Mouse (Mus musculus): Measurements from ENCODE around the gene A530064D06Rik. TPM values are rescaled to one million over a fixed set of nuclear protein-coding genes. Genes with fewer than 3 reads are reported as not detected.

Gene A530064D06Rik
- polyA plus RNA-seq (2014; fragmentation: Illumina TruSeq; extraction: RNeasy Lipid Tissue Mini Kit (QIAGEN cat#74804); ENCODE audit: low read depth, low replicate concordance) = 0.11 TPM

GRCm38 (mm10) chr17:48167103-48167502 is at the start of gene A530064D06Rik:
TSS of gene A530064D06Rik (minus strand) at chr17:48167275.

GRCm38 (mm10) chr17:48146120-48146519 is 21.0 kb downstream of the A530064D06Rik start, which contains the start of gene 9830107B12Rik:
TSS of gene 9830107B12Rik (minus strand) at chr17:48146268.

Other genes with a start within 250 kb of the A530064D06Rik start
- 0.04 TPM for gene Foxp4, start 242.6 kb downstream of the A530064D06Rik start, polyA plus RNA-seq (2014; fragmentation: Illumina TruSeq; extraction: RNeasy Lipid Tissue Mini Kit (QIAGEN cat#74804); ENCODE audit: low read depth, low replicate concordance)
- 16.5 TPM for gene 1700122O11Rik, start 129.0 kb downstream of the A530064D06Rik start, polyA plus RNA-seq (2014; fragmentation: Illumina TruSeq; extraction: RNeasy Lipid Tissue Mini Kit (QIAGEN cat#74804); ENCODE audit: low read depth, low replicate concordance)
- gene 1700067P10Rik, start 78.0 kb downstream of the A530064D06Rik start, polyA plus RNA-seq (2014; fragmentation: Illumina TruSeq; extraction: RNeasy Lipid Tissue Mini Kit (QIAGEN cat#74804); ENCODE audit: low read depth, low replicate concordance) = 79.1 TPM
- not detected for gene 9830107B12Rik, start 21.0 kb downstream of the A530064D06Rik start, polyA plus RNA-seq (2014; fragmentation: Illumina TruSeq; extraction: RNeasy Lipid Tissue Mini Kit (QIAGEN cat#74804); ENCODE audit: low read depth, low replicate concordance)
- 1.6 TPM for gene Trem1, start 65.5 kb upstream of the A530064D06Rik start, polyA plus RNA-seq (2014; fragmentation: Illumina TruSeq; extraction: RNeasy Lipid Tissue Mini Kit (QIAGEN cat#74804); ENCODE audit: low read depth, low replicate concordance)
- gene Trem3, start 80.5 kb upstream of the A530064D06Rik start, polyA plus RNA-seq (2014; fragmentation: Illumina TruSeq; extraction: RNeasy Lipid Tissue Mini Kit (QIAGEN cat#74804); ENCODE audit: low read depth, low replicate concordance) = not detected
- gene Treml4, start 97.0 kb upstream of the A530064D06Rik start, polyA plus RNA-seq (2014; fragmentation: Illumina TruSeq; extraction: RNeasy Lipid Tissue Mini Kit (QIAGEN cat#74804); ENCODE audit: low read depth, low replicate concordance) = not detected
- gene Treml2, start 132.2 kb upstream of the A530064D06Rik start, polyA plus RNA-seq (2014; fragmentation: Illumina TruSeq; extraction: RNeasy Lipid Tissue Mini Kit (QIAGEN cat#74804); ENCODE audit: low read depth, low replicate concordance) = not detected
- gene B430306N03Rik, start 148.9 kb upstream of the A530064D06Rik start, polyA plus RNA-seq (2014; fragmentation: Illumina TruSeq; extraction: RNeasy Lipid Tissue Mini Kit (QIAGEN cat#74804); ENCODE audit: low read depth, low replicate concordance) = 2.6 TPM
- not detected for gene Trem2, start 179.1 kb upstream of the A530064D06Rik start, polyA plus RNA-seq (2014; fragmentation: Illumina TruSeq; extraction: RNeasy Lipid Tissue Mini Kit (QIAGEN cat#74804); ENCODE audit: low read depth, low replicate concordance)
- gene Treml1, start 192.6 kb upstream of the A530064D06Rik start, polyA plus RNA-seq (2014; fragmentation: Illumina TruSeq; extraction: RNeasy Lipid Tissue Mini Kit (QIAGEN cat#74804); ENCODE audit: low read depth, low replicate concordance) = not detected
- gene Nfya, start 242.6 kb upstream of the A530064D06Rik start, polyA plus RNA-seq (2014; fragmentation: Illumina TruSeq; extraction: RNeasy Lipid Tissue Mini Kit (QIAGEN cat#74804); ENCODE audit: low read depth, low replicate concordance) = 12.8 TPM
- 43.5 TPM for gene Oard1, start 242.7 kb upstream of the A530064D06Rik start, polyA plus RNA-seq (2014; fragmentation: Illumina TruSeq; extraction: RNeasy Lipid Tissue Mini Kit (QIAGEN cat#74804); ENCODE audit: low read depth, low replicate concordance)

Measured in testis, adult 10 weeks (tissue).